Mouse (Mus musculus): ENCODE results near the gene Rbp7. TPM values are rescaled to one million over a fixed set of nuclear protein-coding genes. Genes with fewer than 3 reads are reported as not detected.
"Not testable (repeated sequence)": the region's sequence is repeated elsewhere in the genome, so short reads cannot be mapped to it uniquely, and the experiment has no call there.

Rbp7 gene
- polyA plus RNA-seq, 1 experiment, result 3.6 TPM

GRCm38 (mm10) chr4:149459425-149459824 is 4.6 kb upstream of the Rbp7 start:
- no peak overlapping the region for H3K9ac ChIP-seq (ENCODE audit: low read depth, poor library complexity, severe bottlenecking)
- H3K4me3 ChIP-seq (ENCODE audit: low read depth, low read length), result no peak overlapping the region
- no peaks in the 10 kb centered on the region for H3K36me3 ChIP-seq (ENCODE audit: control insufficient read depth, insufficient read depth, low read length, poor library complexity, severe bottlenecking)
- H3K4me1 ChIP-seq (ENCODE audit: control insufficient read depth, insufficient read depth, low read length), result no peaks in the 10 kb centered on the region
- H3K27me3 ChIP-seq (ENCODE audit: control insufficient read depth, insufficient read depth, low read length, poor library complexity, severe bottlenecking), result no peaks in the 10 kb centered on the region
- no peaks in the 10 kb centered on the region for H3K9me3 ChIP-seq (replicated peaks; ENCODE audit: control insufficient read depth, insufficient read depth, low read length, poor library complexity, severe bottlenecking)
- no peak overlapping the region for H3K27ac ChIP-seq (ENCODE audit: insufficient read depth, low read length)
- TF ChIP-seq CTCF (IDR thresholded peaks at IDR 0.05; ENCODE audit: low read depth, low read length), result no peak

GRCm38 (mm10) chr4:149458526-149458925 is 3.7 kb upstream of the Rbp7 start:
- no peak overlapping the region for H3K9ac ChIP-seq (ENCODE audit: low read depth, poor library complexity, severe bottlenecking)
- H3K27me3 ChIP-seq (ENCODE audit: control insufficient read depth, insufficient read depth, low read length, poor library complexity, severe bottlenecking), result no peaks in the 10 kb centered on the region
- no peaks in the 10 kb centered on the region for H3K36me3 ChIP-seq (ENCODE audit: control insufficient read depth, insufficient read depth, low read length, poor library complexity, severe bottlenecking)

GRCm38 (mm10) chr4:149457831-149458430 is 3.2 kb upstream of the Rbp7 start:
- TF ChIP-seq POLR2A (IDR thresholded peaks at IDR 0.05; ENCODE audit: insufficient read depth, low read length) (no peak), CTCF (IDR thresholded peaks at IDR 0.05; ENCODE audit: low read depth, low read length) (no peak), EP300 (IDR thresholded peaks at IDR 0.05; ENCODE audit: insufficient read depth, low read depth, low read length) (no peak)
- no peaks in the 10 kb centered on the region for H3K27me3 ChIP-seq (ENCODE audit: control insufficient read depth, insufficient read depth, low read length, poor library complexity, severe bottlenecking)
- H3K27ac ChIP-seq (ENCODE audit: insufficient read depth, low read length), result no peak overlapping the region
- no peak overlapping the region for H3K9ac ChIP-seq (ENCODE audit: low read depth, poor library complexity, severe bottlenecking)
- H3K4me1 ChIP-seq (ENCODE audit: control insufficient read depth, insufficient read depth, low read length), result no peaks in the 10 kb centered on the region
- no peak overlapping the region for H3K4me3 ChIP-seq (ENCODE audit: low read depth, low read length)
- H3K36me3 ChIP-seq (ENCODE audit: control insufficient read depth, insufficient read depth, low read length, poor library complexity, severe bottlenecking), result no peaks in the 10 kb centered on the region
- H3K9me3 ChIP-seq (replicated peaks; ENCODE audit: control insufficient read depth, insufficient read depth, low read length, poor library complexity, severe bottlenecking), result no peaks in the 10 kb centered on the region

More at GRCm38 (mm10) chr4:149458526-149458925, 3.7 kb upstream of the Rbp7 start:
- H3K4me1 ChIP-seq (ENCODE audit: control insufficient read depth, insufficient read depth, low read length), result no peaks in the 10 kb centered on the region
- TF ChIP-seq POLR2A (IDR thresholded peaks at IDR 0.05; ENCODE audit: insufficient read depth, low read length) (no peak), CTCF (IDR thresholded peaks at IDR 0.05; ENCODE audit: low read depth, low read length) (no peak), EP300 (IDR thresholded peaks at IDR 0.05; ENCODE audit: insufficient read depth, low read depth, low read length) (no peak)
- H3K4me3 ChIP-seq (ENCODE audit: low read depth, low read length), result no peak overlapping the region
- no peak overlapping the region for H3K27ac ChIP-seq (ENCODE audit: insufficient read depth, low read length)
- no peaks in the 10 kb centered on the region for H3K9me3 ChIP-seq (replicated peaks; ENCODE audit: control insufficient read depth, insufficient read depth, low read length, poor library complexity, severe bottlenecking)

GRCm38 (mm10) chr4:149457163-149457562 is 2.4 kb upstream of the Rbp7 start:
- not testable (repeated sequence) for H3K27me3 ChIP-seq (ENCODE audit: control insufficient read depth, insufficient read depth, low read length, poor library complexity, severe bottlenecking); H3K27ac ChIP-seq (ENCODE audit: insufficient read depth, low read length); H3K4me1 ChIP-seq (ENCODE audit: control insufficient read depth, insufficient read depth, low read length); H3K36me3 ChIP-seq (ENCODE audit: control insufficient read depth, insufficient read depth, low read length, poor library complexity, severe bottlenecking); H3K9me3 ChIP-seq (replicated peaks; ENCODE audit: control insufficient read depth, insufficient read depth, low read length, poor library complexity, severe bottlenecking); H3K9ac ChIP-seq (ENCODE audit: low read depth, poor library complexity, severe bottlenecking)
- peak overlapping the region; percentile 42; the same call in 1 of the 2 replicates for H3K4me3 ChIP-seq (ENCODE audit: low read depth, low read length)

GRCm38 (mm10) chr4:149454263-149454662 is 515 bp downstream of the Rbp7 start:
- TF ChIP-seq CTCF (IDR thresholded peaks at IDR 0.05; ENCODE audit: low read depth, low read length) (no peak), EP300 (IDR thresholded peaks at IDR 0.05; ENCODE audit: insufficient read depth, low read depth, low read length) (no peak), POLR2A (IDR thresholded peaks at IDR 0.05; ENCODE audit: insufficient read depth, low read length) (no peak)
- Histone ChIP-seq H3K27ac (ENCODE audit: insufficient read depth, low read length) (no peak overlapping the region), H3K36me3 (ENCODE audit: control insufficient read depth, insufficient read depth, low read length, poor library complexity, severe bottlenecking) (no peaks in the 10 kb centered on the region), H3K9me3 (replicated peaks; ENCODE audit: control insufficient read depth, insufficient read depth, low read length, poor library complexity, severe bottlenecking) (no peaks in the 10 kb centered on the region), H3K4me3 (ENCODE audit: low read depth, low read length) (peak overlapping the region; percentile 5; the same call in 1 of the 2 replicates), H3K4me1 (ENCODE audit: control insufficient read depth, insufficient read depth, low read length) (no peaks in the 10 kb centered on the region), H3K9ac (ENCODE audit: low read depth, poor library complexity, severe bottlenecking) (no peak overlapping the region), H3K27me3 (ENCODE audit: control insufficient read depth, insufficient read depth, low read length, poor library complexity, severe bottlenecking) (no peaks in the 10 kb centered on the region)

- Histone ChIP-seq H3K4me1 (ENCODE audit: control insufficient read depth, insufficient read depth, low read length) (no peaks in the 10 kb centered on the region), H3K4me3 (ENCODE audit: low read depth, low read length) (no peak overlapping the region), H3K9ac (ENCODE audit: low read depth, poor library complexity, severe bottlenecking) (no peak overlapping the region), H3K36me3 (ENCODE audit: control insufficient read depth, insufficient read depth, low read length, poor library complexity, severe bottlenecking) (no peaks in the 10 kb centered on the region), H3K27ac (ENCODE audit: insufficient read depth, low read length) (no peak overlapping the region), H3K9me3 (replicated peaks; ENCODE audit: control insufficient read depth, insufficient read depth, low read length, poor library complexity, severe bottlenecking) (no peaks in the 10 kb centered on the region), H3K27me3 (ENCODE audit: control insufficient read depth, insufficient read depth, low read length, poor library complexity, severe bottlenecking) (no peaks in the 10 kb centered on the region)
- TF ChIP-seq POLR2A (IDR thresholded peaks at IDR 0.05; ENCODE audit: insufficient read depth, low read length), result no peak
- TF ChIP-seq CTCF (IDR thresholded peaks at IDR 0.05; ENCODE audit: low read depth, low read length), result peak; percentile 85
- TF ChIP-seq EP300 (IDR thresholded peaks at IDR 0.05; ENCODE audit: insufficient read depth, low read depth, low read length), result 0 out of 2 replicates have a peak, but pooled peaks have one; percentile 25
Observed at GRCm38 (mm10) chr4:149453656-149454055, 1.1 kb downstream of the Rbp7 start.
